Mouse (Mus musculus) hindbrain, embryonic 14.5 days (tissue): ENCODE results near the gene Ccl1. TPM values are rescaled to one million over a fixed set of nuclear protein-coding genes. Genes with fewer than 3 reads are reported as not detected.

ENCODE experiments used
- ATAC-seq: fragments of 200-750 bp; cut with Nextera tagmentation; 2 replicates; pipeline ENCODE4 v1.8.0; 2017; ENCODE audit warnings: moderate number of reproducible peaks, mild to moderate bottlenecking, moderate TSS enrichment, moderate library complexity; ENCODE audit not compliant: low FRiP score
- DNase-seq: peaks from one replicate; pipeline ENCODE4 v3.0.0-alpha.2; 2015; ENCODE audit warnings: low spot score
- H3K27ac ChIP-seq: fragments of 300-500 bp; sonication (generic); 2 replicates; pipeline ENCODE4 v1.5.1; 2014; ENCODE audit warnings: mild to moderate bottlenecking, moderate library complexity
- H3K27me3 ChIP-seq: fragments of 300-500 bp; sonication (generic); 2 replicates; pipeline ENCODE4 v1.6.1; 2014; ENCODE audit warnings: mild to moderate bottlenecking, low read length, mixed read lengths; ENCODE audit not compliant: control insufficient read depth, insufficient read depth
- H3K36me3 ChIP-seq: fragments of 300-500 bp; sonication (generic); replicated peaks from 2 replicates; pipeline ENCODE4 v1.6.1; 2014; ENCODE audit not compliant: control insufficient read depth, insufficient read depth
- H3K4me1 ChIP-seq: fragments of 300-500 bp; sonication (generic); replicated peaks from 2 replicates; pipeline ENCODE4 v1.6.1; 2014; ENCODE audit warnings: antibody characterized with exemption, low read length, mixed read lengths; ENCODE audit not compliant: control insufficient read depth, insufficient read depth
- H3K4me2 ChIP-seq: fragments of 300-500 bp; sonication (generic); replicated peaks from 2 replicates; pipeline ENCODE4 v1.6.1; 2014; ENCODE audit warnings: mild to moderate bottlenecking, moderate library complexity
- H3K4me3 ChIP-seq: fragments of 300-500 bp; sonication (generic); replicated peaks from 2 replicates; pipeline ENCODE4 v1.5.1; 2014; ENCODE audit warnings: mild to moderate bottlenecking, low read length
- H3K9ac ChIP-seq: fragments of 300-500 bp; sonication (generic); 2 replicates; pipeline ENCODE4 v1.6.1; 2014
- H3K9me3 ChIP-seq: fragments of 300-500 bp; sonication (generic); 2 replicates; pipeline ENCODE4 v1.6.1; 2016; ENCODE audit warnings: low read length; ENCODE audit not compliant: control insufficient read depth
- WGBS: fragments of 180-500 bp; shearing (Covaris S2); extraction: QIAGEN DNeasy Blood & Tissue Kit; methylation state at CpG from one replicate; pipeline ENCODE4 v1.1.7; 2014; 5-methylcytosine and 5-hydroxymethylcytosine counted together
- polyA plus RNA-seq: library from polyadenylated mRNA; unstranded; fragments of >200 nt; fragmentation: Nextera tagmentation; extraction: Ambion mirVana; gene quantifications from 2 replicates; pipeline ENCODE4 v1.2.1, GENCODE M21; 2014

Ccl1 gene
- polyA plus RNA-seq, 1 experiment from 2014 or later, result not detected

DNA sequence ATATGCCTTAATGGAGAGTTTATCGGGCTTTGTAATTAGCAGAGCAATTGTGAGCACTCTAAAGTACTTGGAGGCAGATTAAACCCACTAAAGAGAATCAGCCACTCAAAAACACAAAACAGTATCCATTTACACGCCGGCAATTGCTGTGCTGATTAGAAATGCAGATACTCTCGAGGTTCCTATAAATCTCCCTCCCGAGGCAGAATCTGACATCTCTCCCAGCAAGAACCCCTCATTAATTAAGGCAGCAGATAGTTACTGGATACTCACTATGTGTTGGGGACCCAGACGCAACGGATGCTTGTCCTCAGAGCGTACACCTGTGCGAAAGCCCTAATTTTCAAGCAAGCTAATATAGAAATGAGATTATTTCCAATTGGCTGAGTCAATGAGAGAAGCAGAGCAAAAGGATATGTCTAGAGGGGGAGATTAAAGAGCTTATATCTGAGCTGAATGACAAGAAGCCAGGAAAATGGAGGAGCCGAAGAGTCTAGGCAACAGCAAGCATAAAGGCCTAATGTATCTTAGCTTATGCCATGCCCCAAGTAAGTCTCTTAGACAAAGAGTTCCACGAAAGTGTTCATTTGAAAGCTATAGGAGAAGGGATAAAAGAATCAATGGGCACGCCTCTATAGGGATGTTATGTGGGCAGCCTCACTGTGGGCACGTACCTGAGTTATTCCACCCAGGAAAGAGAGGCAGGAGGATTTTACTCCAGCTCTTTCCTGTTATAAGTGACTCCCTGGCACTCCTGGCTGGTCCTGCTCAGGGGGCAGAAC is 115.5 kb downstream of the Ccl1 start:
- Histone ChIP-seq H3K27ac (peak overlapping the region; percentile 74), H3K4me2 (no peak overlapping the region), H3K36me3 (no peaks in the 10 kb centered on the region), H3K27me3 (no peaks in the 10 kb centered on the region), H3K9ac (no peak overlapping the region), H3K4me1 (peaks cover 14% of the 10 kb centered on the region), H3K4me3 (no peak overlapping the region), H3K9me3 (no peaks in the 10 kb centered on the region)
- WGBS, result 48% methylated on average over 13 of the region's 13 CpGs
- DNase-seq (peak; percentile 58), ATAC-seq (peak; percentile 65)

GRCm38 (mm10) chr11:82185684-82186083 is 119.8 kb downstream of the Ccl1 start:
- no peaks in the 10 kb centered on the region for H3K27me3 ChIP-seq
- no peaks in the 10 kb centered on the region for H3K9me3 ChIP-seq
- H3K4me1 ChIP-seq, result peaks cover 10% of the 10 kb centered on the region
- H3K9ac ChIP-seq, result no peak overlapping the region
- H3K4me2 ChIP-seq, result no peak overlapping the region
- H3K4me3 ChIP-seq, result no peak overlapping the region
- no peak overlapping the region for H3K27ac ChIP-seq
- ATAC-seq (no peak), DNase-seq (no peak)
- no peaks in the 10 kb centered on the region for H3K36me3 ChIP-seq
- 86% methylated on average over 3 of the region's 3 CpGs for WGBS

- Histone ChIP-seq H3K36me3 (no peaks in the 10 kb centered on the region), H3K9me3 (no peaks in the 10 kb centered on the region), H3K4me2 (no peak overlapping the region), H3K27me3 (no peaks in the 10 kb centered on the region), H3K4me3 (no peak overlapping the region), H3K4me1 (no peaks in the 10 kb centered on the region), H3K9ac (no peak overlapping the region), H3K27ac (no peak overlapping the region)
- 45% methylated on average over 6 of the region's 6 CpGs for WGBS
- ATAC-seq (no peak), DNase-seq (no peak)
Measured at GRCm38 (mm10) chr11:82183281-82183935, 122.1 kb downstream of the Ccl1 start.

GRCm38 (mm10) chr11:82182401-82182800 is 123.1 kb downstream of the Ccl1 start:
- Histone ChIP-seq H3K27me3 (no peaks in the 10 kb centered on the region), H3K4me3 (no peak overlapping the region), H3K27ac (no peak overlapping the region), H3K9ac (no peak overlapping the region), H3K4me1 (no peaks in the 10 kb centered on the region), H3K9me3 (no peaks in the 10 kb centered on the region), H3K4me2 (no peak overlapping the region), H3K36me3 (no peaks in the 10 kb centered on the region)
- DNase-seq, result no peak
- no peak for ATAC-seq
- 86% methylated on average over 6 of the region's 6 CpGs for WGBS

- Histone ChIP-seq H3K4me2 (no peak overlapping the region), H3K27ac (no peak overlapping the region), H3K4me1 (no peaks in the 10 kb centered on the region), H3K36me3 (no peaks in the 10 kb centered on the region), H3K27me3 (no peaks in the 10 kb centered on the region), H3K4me3 (no peak overlapping the region), H3K9ac (no peak overlapping the region), H3K9me3 (no peaks in the 10 kb centered on the region)
- WGBS, result 72% methylated on average over 8 of the region's 8 CpGs
- DNase-seq, result no peak
- ATAC-seq, result no peak
Measured at GRCm38 (mm10) chr11:82181331-82181730, 124.2 kb downstream of the Ccl1 start.

GRCm38 (mm10) chr11:82178161-82178560 is 127.3 kb downstream of the Ccl1 start:
- no peak for DNase-seq
- no peak overlapping the region for H3K4me3 ChIP-seq
- H3K4me1 ChIP-seq, result no peaks in the 10 kb centered on the region
- H3K27me3 ChIP-seq, result no peaks in the 10 kb centered on the region
- H3K27ac ChIP-seq, result no peak overlapping the region
- H3K4me2 ChIP-seq, result no peak overlapping the region
- no peak for ATAC-seq
- H3K9ac ChIP-seq, result no peak overlapping the region
- H3K36me3 ChIP-seq, result no peaks in the 10 kb centered on the region
- no peaks in the 10 kb centered on the region for H3K9me3 ChIP-seq
- WGBS, result 71% methylated on average over 5 of the region's 5 CpGs

- Histone ChIP-seq H3K9ac (no peak overlapping the region), H3K27ac (no peak overlapping the region), H3K4me2 (no peak overlapping the region), H3K9me3 (no peaks in the 10 kb centered on the region), H3K27me3 (no peaks in the 10 kb centered on the region), H3K4me1 (no peaks in the 10 kb centered on the region), H3K36me3 (no peaks in the 10 kb centered on the region), H3K4me3 (no peak overlapping the region)
- 34% methylated on average over 5 of the region's 5 CpGs for WGBS
- DNase-seq (peak; percentile 92), ATAC-seq (peak; percentile 62; the same call in 1 of the 2 replicates)
Measured at GRCm38 (mm10) chr11:82177711-82178110, 127.8 kb downstream of the Ccl1 start.

DNA sequence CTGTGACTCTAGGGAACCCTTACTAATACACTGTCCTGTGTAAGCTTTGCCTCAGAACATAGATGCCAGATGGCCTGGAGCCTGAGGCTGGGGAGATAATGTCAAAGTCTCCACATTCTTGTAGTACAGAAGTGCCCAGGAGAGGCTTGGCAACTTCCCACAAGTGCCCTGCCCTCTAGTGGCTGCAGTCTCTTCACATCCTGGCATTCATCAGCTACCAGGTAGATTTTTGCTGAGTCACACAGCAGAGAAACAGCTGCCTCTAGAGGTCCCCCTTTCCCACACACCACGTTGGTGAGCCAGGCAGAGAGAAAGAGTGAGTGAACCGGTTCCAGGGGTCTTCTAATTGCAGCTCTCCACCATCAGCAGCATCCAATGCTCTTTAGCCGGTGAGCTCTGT is 130.7 kb downstream of the Ccl1 start:
- DNase-seq (peak; percentile 67), ATAC-seq (no peak)
- Histone ChIP-seq H3K27me3 (no peaks in the 10 kb centered on the region), H3K36me3 (no peaks in the 10 kb centered on the region), H3K4me2 (no peak overlapping the region), H3K4me3 (no peak overlapping the region), H3K9me3 (no peaks in the 10 kb centered on the region), H3K27ac (no peak overlapping the region), H3K4me1 (no peaks in the 10 kb centered on the region; the same call in 1 of the 2 replicates), H3K9ac (no peak overlapping the region)
- WGBS, result 15% methylated on average over 3 of the region's 3 CpGs

- H3K4me1 ChIP-seq, result no peaks in the 10 kb centered on the region; the same call in 1 of the 2 replicates
- no peaks in the 10 kb centered on the region for H3K36me3 ChIP-seq
- no peaks in the 10 kb centered on the region for H3K9me3 ChIP-seq
- no peak overlapping the region for H3K9ac ChIP-seq
- no peak overlapping the region for H3K4me2 ChIP-seq
- no peak for ATAC-seq
- H3K27ac ChIP-seq, result no peak overlapping the region
- WGBS, result 87% methylated on average over 2 of the region's 2 CpGs
- DNase-seq, result no peak
- no peak overlapping the region for H3K4me3 ChIP-seq
- H3K27me3 ChIP-seq, result no peaks in the 10 kb centered on the region
Measured at GRCm38 (mm10) chr11:82173491-82173890, 132.0 kb downstream of the Ccl1 start.
